Mouse (Mus musculus) CH12.LX (cell line): Measurements from ENCODE around the gene Ranbp6. TPM values are rescaled to one million over a fixed set of nuclear protein-coding genes. Genes with fewer than 3 reads are reported as not detected.

ENCODE experiments used
- DNase-seq: peaks from one replicate; pipeline ENCODE4 v3.0.0-alpha.2; 2013; ENCODE audit errors: extremely low read depth
- H3K27ac ChIP-seq: 2 replicates; pipeline ENCODE4 v1.5.1; 2012; ENCODE audit warnings: low read depth, mild to moderate bottlenecking, control low read depth, moderate library complexity; ENCODE audit not compliant: insufficient read depth
- H3K27me3 ChIP-seq: replicated peaks from 2 replicates; pipeline ENCODE3; 2012; ENCODE audit warnings: inconsistent platforms
- H3K36me3 ChIP-seq, 2 experiments: replicated peaks in 1 of 2; 2 replicates each; pipeline versions ENCODE3 to v1.6.1; 2012; ENCODE audit warnings: inconsistent platforms in 1 of 2, low read length in 1 of 2, mild to moderate bottlenecking in 1 of 2, mixed read lengths in 1 of 2, moderate library complexity in 1 of 2; ENCODE audit not compliant: control insufficient read depth in 1 of 2, insufficient read depth in 1 of 2
- H3K4me1 ChIP-seq, 2 experiments: 2 replicates each; pipeline ENCODE4 v1.6.1; 2012; ENCODE audit warnings: inconsistent platforms in 1 of 2, moderate library complexity in 1 of 2; ENCODE audit not compliant: insufficient read depth in 2 of 2, control insufficient read depth in 1 of 2
- H3K4me2 ChIP-seq: 2 replicates; pipeline ENCODE4 v1.6.1; 2012; ENCODE audit warnings: low read depth, mild to moderate bottlenecking, control low read depth; ENCODE audit not compliant: poor library complexity, insufficient read depth, severe bottlenecking
- H3K4me3 ChIP-seq, 3 experiments: fragments of 150-350 bp in 1 of 3; sonication (generic) in 1 of 3; replicated peaks in 1 of 3; 2 replicates each; pipeline versions ENCODE3 to v1.5.1; 2011 to 2012; ENCODE audit warnings: low read depth in 2 of 3, low read length in 2 of 3, mild to moderate bottlenecking in 2 of 3, moderate library complexity in 2 of 3, control low read depth in 1 of 3, improper control_type of control experiment in 1 of 3, inconsistent platforms in 1 of 3, mixed read lengths in 1 of 3; ENCODE audit not compliant: poor library complexity in 1 of 3
- H3K79me2 ChIP-seq: replicated peaks from 2 replicates; pipeline ENCODE4 v1.6.1; 2012; ENCODE audit warnings: mild to moderate bottlenecking, moderate library complexity; ENCODE audit not compliant: control insufficient read depth, poor library complexity, insufficient read depth, severe bottlenecking; ENCODE audit errors: extremely low read depth
- H3K9ac ChIP-seq: 2 replicates; pipeline ENCODE4 v1.6.1; 2012; ENCODE audit warnings: low read depth, mild to moderate bottlenecking, control low read depth, moderate library complexity; ENCODE audit not compliant: insufficient read depth
- H3K9me3 ChIP-seq: replicated peaks from 2 replicates; pipeline ENCODE3; 2012; ENCODE audit warnings: low read length, inconsistent platforms, mixed read lengths
- BHLHE40 ChIP-seq: IDR thresholded peaks from 2 replicates; pipeline ENCODE4 v1.6.1; 2011; ENCODE audit warnings: mild to moderate bottlenecking, low read depth, low read length, improper control_type of control experiment
- CHD1 ChIP-seq: IDR thresholded peaks from 2 replicates; pipeline ENCODE4 v1.6.1; 2012; ENCODE audit warnings: low read depth, low read length, improper control_type of control experiment, inconsistent platforms
- CHD2 ChIP-seq: IDR thresholded peaks from 2 replicates; pipeline ENCODE4 v1.6.1; 2011; ENCODE audit warnings: low read length, improper control_type of control experiment
- CTCF ChIP-seq, 2 experiments: IDR thresholded peaks in 1 of 2; conservative IDR thresholded peaks in 1 of 2; 2 replicates each; pipeline ENCODE4 v1.5.1; 2011 to 2012; ENCODE audit warnings: low read depth in 2 of 2, low read length in 2 of 2, improper control_type of control experiment in 1 of 2, inconsistent platforms in 1 of 2, mild to moderate bottlenecking in 1 of 2, moderate library complexity in 1 of 2
- E2F4 ChIP-seq: IDR thresholded peaks from 2 replicates; pipeline ENCODE4 v1.6.1; 2011; ENCODE audit warnings: low read depth, low read length, improper control_type of control experiment; ENCODE audit not compliant: insufficient replicate concordance
- ELF1 ChIP-seq: IDR thresholded peaks from 2 replicates; pipeline ENCODE4 v1.6.1; 2014; ENCODE audit warnings: low read depth, mild to moderate bottlenecking, inconsistent platforms, low read length, improper control_type of control experiment
- EP300 ChIP-seq: IDR thresholded peaks from 2 replicates; pipeline ENCODE4 v1.6.1; 2011; ENCODE audit warnings: low read length, improper control_type of control experiment
- ETS1 ChIP-seq: conservative IDR thresholded peaks from 2 replicates; pipeline ENCODE4 v1.6.1; 2012; ENCODE audit warnings: low read depth, mild to moderate bottlenecking, inconsistent platforms, low read length, improper control_type of control experiment, moderate library complexity
- GABPA ChIP-seq: IDR thresholded peaks from 2 replicates; pipeline ENCODE4 v1.6.1; 2012; ENCODE audit warnings: low read depth, low read length, improper control_type of control experiment, inconsistent platforms; ENCODE audit not compliant: insufficient replicate concordance
- HCFC1 ChIP-seq: IDR thresholded peaks from 2 replicates; pipeline ENCODE4 v1.6.1; 2012; ENCODE audit warnings: low read depth, mild to moderate bottlenecking, inconsistent platforms, low read length, improper control_type of control experiment
- IRF4 ChIP-seq: IDR thresholded peaks from 2 replicates; pipeline ENCODE4 v1.6.1; 2014; ENCODE audit warnings: low read depth, mild to moderate bottlenecking, inconsistent platforms, low read length, improper control_type of control experiment
- JUN ChIP-seq: IDR thresholded peaks from 2 replicates; pipeline ENCODE4 v1.6.1; 2011; ENCODE audit warnings: low read depth, mild to moderate bottlenecking, low read length, improper control_type of control experiment, moderate library complexity; ENCODE audit not compliant: insufficient read depth
- JUND ChIP-seq: conservative IDR thresholded peaks from 2 replicates; pipeline ENCODE4 v1.6.1; 2011; ENCODE audit warnings: low read depth, low read length, improper control_type of control experiment
- KAT2A ChIP-seq: IDR thresholded peaks from 2 replicates; pipeline ENCODE4 v1.6.1; 2012; ENCODE audit warnings: low read length, improper control_type of control experiment, inconsistent platforms; ENCODE audit not compliant: insufficient replicate concordance
- MAFK ChIP-seq: IDR thresholded peaks from 2 replicates; pipeline ENCODE4 v1.6.1; 2011; ENCODE audit warnings: low read length, improper control_type of control experiment; ENCODE audit not compliant: insufficient replicate concordance
- MAX ChIP-seq: IDR thresholded peaks from 2 replicates; pipeline ENCODE4 v1.6.1; 2011; ENCODE audit warnings: low read length, improper control_type of control experiment
- MAZ ChIP-seq: IDR thresholded peaks from 2 replicates; pipeline ENCODE4 v1.6.1; 2012; ENCODE audit warnings: low read depth, mild to moderate bottlenecking, inconsistent platforms, low read length, improper control_type of control experiment, moderate library complexity
- MEF2A ChIP-seq: IDR thresholded peaks from 2 replicates; pipeline ENCODE4 v1.6.1; 2014; ENCODE audit warnings: low read depth, mild to moderate bottlenecking, inconsistent platforms, low read length, improper control_type of control experiment, borderline replicate concordance
- MXI1 ChIP-seq: IDR thresholded peaks from 2 replicates; pipeline ENCODE4 v1.6.1; 2011; ENCODE audit warnings: mild to moderate bottlenecking, low read depth, low read length, improper control_type of control experiment
- MYC ChIP-seq: IDR thresholded peaks from 2 replicates; pipeline ENCODE4 v1.6.1; 2011; ENCODE audit warnings: low read depth, mild to moderate bottlenecking, improper control_type of control experiment, low read length
- NELFE ChIP-seq: IDR thresholded peaks from 2 replicates; pipeline ENCODE4 v1.6.1; 2011; ENCODE audit warnings: low read depth, low read length, improper control_type of control experiment
- NRF1 ChIP-seq: IDR thresholded peaks from 2 replicates; pipeline ENCODE4 v1.6.1; 2014; ENCODE audit warnings: low read depth, mild to moderate bottlenecking, inconsistent platforms, low read length, improper control_type of control experiment, moderate library complexity
- PAX5 ChIP-seq: IDR thresholded peaks from 2 replicates; pipeline ENCODE4 v1.6.1; 2012; ENCODE audit warnings: low read length, inconsistent platforms, mixed read lengths
- POLR2A ChIP-seq: IDR thresholded peaks from 2 replicates; pipeline ENCODE4 v1.6.1; 2011; ENCODE audit warnings: low read depth, mild to moderate bottlenecking, improper control_type of control experiment, low read length
- POLR2AphosphoS2 ChIP-seq: IDR thresholded peaks from 2 replicates; pipeline ENCODE4 v1.6.1; 2011; ENCODE audit warnings: low read depth, low read length, improper control_type of control experiment
- RAD21 ChIP-seq: IDR thresholded peaks from 2 replicates; pipeline ENCODE4 v1.6.1; 2011; ENCODE audit warnings: low read depth, mild to moderate bottlenecking, low read length, improper control_type of control experiment, moderate library complexity
- RCOR1 ChIP-seq: conservative IDR thresholded peaks from 2 replicates; pipeline ENCODE4 v1.6.1; 2012; ENCODE audit warnings: low read depth, mild to moderate bottlenecking, inconsistent platforms, low read length, improper control_type of control experiment
- SIN3A ChIP-seq: IDR thresholded peaks from 2 replicates; pipeline ENCODE4 v1.6.1; 2012; ENCODE audit warnings: low read length, improper control_type of control experiment, inconsistent platforms
- SMC3 ChIP-seq: IDR thresholded peaks from 2 replicates; pipeline ENCODE4 v1.6.1; 2011; ENCODE audit warnings: low read depth, low read length, improper control_type of control experiment
- TBP ChIP-seq: conservative IDR thresholded peaks from 2 replicates; pipeline ENCODE4 v1.6.1; 2011; ENCODE audit warnings: low read depth, low read length, improper control_type of control experiment
- TCF12 ChIP-seq: IDR thresholded peaks from 2 replicates; pipeline ENCODE4 v1.6.1; 2014; ENCODE audit warnings: low read depth, mild to moderate bottlenecking, inconsistent platforms, low read length, improper control_type of control experiment
- USF1 ChIP-seq: IDR thresholded peaks from 2 replicates; pipeline ENCODE4 v1.6.1; 2014; ENCODE audit warnings: low read depth, mild to moderate bottlenecking, inconsistent platforms, low read length, improper control_type of control experiment
- USF2 ChIP-seq: conservative IDR thresholded peaks from 2 replicates; pipeline ENCODE4 v1.6.1; 2011; ENCODE audit warnings: low read depth, low read length, improper control_type of control experiment
- ZC3H11A ChIP-seq: IDR thresholded peaks from 2 replicates; pipeline ENCODE4 v1.6.1; 2012; ENCODE audit warnings: low read depth, mild to moderate bottlenecking, inconsistent platforms, low read length, improper control_type of control experiment
- ZKSCAN1 ChIP-seq: IDR thresholded peaks from 2 replicates; pipeline ENCODE4 v1.6.1; 2012; ENCODE audit warnings: low read depth, inconsistent platforms, low read length, improper control_type of control experiment, borderline replicate concordance
- ZMIZ1 ChIP-seq: IDR thresholded peaks from 2 replicates; pipeline ENCODE4 v1.6.1; 2012; ENCODE audit warnings: low read depth, mild to moderate bottlenecking, inconsistent platforms, low read length, improper control_type of control experiment
- ZNF384 ChIP-seq: IDR thresholded peaks from 2 replicates; pipeline ENCODE4 v1.6.1; 2012; ENCODE audit warnings: low read depth, low read length, improper control_type of control experiment, inconsistent platforms
- dilution Hi-C: fragments of 300-500 bp; cut with MboI; formaldehyde crosslinking; loops from 2 replicates; pipeline ENCODE4 v1.14.3; 2020; ENCODE audit warnings: low sequenced_read_pairs; ENCODE audit not compliant: extremely low pct_unique_long_range_greater_than_20kb, extremely low pct_ligation_motif_present
- in situ Hi-C: fragments of 300-500 bp; cut with MboI; formaldehyde crosslinking; loops from 3 replicates; pipeline ENCODE4 v1.14.3; 2019; ENCODE audit warnings: low sequenced_read_pairs, low pct_ligation_motif_present, low pct_unique_long_range_greater_than_20kb, mixed read lengths
- polyA plus RNA-seq: library from polyadenylated mRNA; unstranded; fragments of >175 nt; gene quantifications from 2 replicates; pipeline ENCODE4 v1.2.1, GENCODE M21; 2012; ENCODE audit warnings: low read depth; ENCODE audit not compliant: insufficient read length
- total RNA-seq, 2 experiments: library from RNA; depleted of rRNA; stranded (reverse); fragments of 300-350 nt in 1 of 2; fragments of >200 nt in 1 of 2; gene quantifications; 2 replicates each; pipeline ENCODE4 v1.2.3; 2012 to 2014

The Ranbp6 gene
- total RNA-seq (2012; rRNA removed) = 7.0 and 9.0 TPM in 2 replicates
- total RNA-seq (2014; rRNA removed) = 12.1 and 14.5 TPM in 2 replicates
- 7.8 and 8.4 TPM in 2 replicates for polyA plus RNA-seq

DNA sequence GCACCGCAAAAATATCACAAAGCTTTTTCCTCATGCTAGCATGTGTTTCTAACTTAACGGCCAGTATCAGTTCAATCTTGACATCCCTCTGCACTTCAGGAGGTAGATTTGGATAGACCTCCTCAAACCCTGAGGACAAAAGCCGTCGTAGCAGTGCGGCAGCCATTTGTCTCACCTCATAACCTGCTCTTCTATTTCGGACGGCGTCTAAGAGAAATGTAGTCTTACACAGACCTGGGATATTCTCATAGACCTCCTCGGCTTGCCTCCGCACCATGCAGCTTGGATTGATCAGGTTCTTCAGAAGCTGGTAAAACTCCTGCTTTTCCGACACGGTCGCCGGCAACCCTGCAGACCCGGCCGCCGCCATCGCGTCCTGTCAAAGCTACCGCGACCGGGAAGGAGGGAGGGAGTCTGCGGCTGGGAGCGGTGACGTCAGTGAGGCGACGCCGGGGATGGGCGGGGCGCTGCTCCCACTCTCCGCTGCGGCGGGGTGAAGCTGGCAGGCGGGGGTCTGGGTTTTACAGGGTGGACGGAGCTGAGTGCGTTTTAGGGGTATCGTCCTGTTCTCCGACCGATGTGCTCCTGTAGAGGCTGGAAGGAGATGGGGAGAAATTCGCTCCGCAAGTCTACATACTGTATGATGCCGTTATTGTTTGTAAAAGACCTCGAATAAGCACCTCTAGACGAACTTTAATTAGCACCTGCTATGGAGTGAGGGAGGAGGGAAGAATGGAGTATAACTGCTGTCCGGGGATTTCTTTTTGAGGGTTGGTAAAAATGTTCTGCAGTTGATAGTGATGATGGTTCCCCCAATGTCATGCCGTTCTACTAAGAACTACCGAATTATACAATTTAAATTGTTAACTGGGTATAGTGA, at the start of gene Ranbp6:
Gene Ranbp6, minus strand, starts transcription at position 394 of the 880 bp plus-strand sequence.
- peak; percentile 79 for DNase-seq
- H3K4me1 ChIP-seq = peaks cover 6 to 35% of the 10 kb centered on the region in 2 experiments
- peak within 1 kb of the TSS; percentile 99 for H3K4me2 ChIP-seq
- in situ Hi-C loops = loop anchor here (10.0 to 25.0 kb wide), 4 partner anchors 108 to 451 kb away; partner anchors contain the start of genes Cd274, Ermp1 and Plgrkt
- H3K79me2 ChIP-seq = peaks cover 33% of the 10 kb centered on the region
- peak within 1 kb of the TSS; percentile 77 to 97 (median 85) for H3K4me3 ChIP-seq
- no peak within 1 kb of the TSS for H3K27ac ChIP-seq
- peak within 1 kb of the TSS; percentile 79 for H3K9ac ChIP-seq
- no peaks in the 10 kb centered on the region for H3K27me3 ChIP-seq
- dilution Hi-C loops = no loop called here
- H3K36me3 ChIP-seq = peaks cover 18 to 31% of the 10 kb centered on the region in 2 experiments
- no peaks in the 10 kb centered on the region for H3K9me3 ChIP-seq
- TF ChIP-seq JUND (no peak), KAT2A (peak; percentile 73; the same call in 1 of the 2 replicates), ZC3H11A (no peak), NELFE (peak; percentile 96), MEF2A (peak; percentile 71), IRF4 (peak; percentile 90), MYC (no peak), PAX5 (no peak), TCF12 (peak; percentile 85), ELF1 (peak; percentile 84), CTCF (conservative IDR thresholded peaks at IDR 0.05 in 1 of 2, IDR thresholded peaks at IDR 0.05 in 1 of 2; ENCODE audit: low read depth in 2 of 2, low read length in 2 of 2) (no peak), MAFK (no peak), USF1 (no peak), ZKSCAN1 (no peak), GABPA (no peak), RCOR1 (0 out of 2 replicates have a peak, but pooled peaks have one; percentile 49), MXI1 (peak; percentile 84), ZNF384 (no peak), E2F4 (no peak), TBP (0 out of 2 replicates have a peak, but pooled peaks have one; percentile 34), JUN (no peak), POLR2A (peak; percentile 88), CHD1 (no peak), BHLHE40 (no peak), NRF1 (peak; percentile 65), SIN3A (peak; percentile 97), CHD2 (no peak), SMC3 (peak; percentile 14; the same call in 1 of the 2 replicates), USF2 (no peak), POLR2AphosphoS2 (peak; percentile 72; the same call in 1 of the 2 replicates), RAD21 (no peak), ZMIZ1 (peak; percentile 65), EP300 (no peak), MAZ (peak; percentile 100), HCFC1 (peak; percentile 89), MAX (peak; percentile 62), ETS1 (0 out of 2 replicates have a peak, but pooled peaks have one; percentile 18)
